Mouse (Mus musculus) embryonic facial prominence, embryonic 11.5 days (tissue): Measurements from ENCODE around the gene Srl. TPM values are rescaled to one million over a fixed set of nuclear protein-coding genes. Genes with fewer than 3 reads are reported as not detected.

Source experiments
- ATAC-seq: fragments of 200-750 bp; cut with Nextera tagmentation; replicated peaks from 2 replicates; pipeline ENCODE4 v1.8.0; 2017; ENCODE audit warnings: low read depth; ENCODE audit not compliant: insufficient number of reproducible peaks, low FRiP score, low TSS enrichment
- DNase-seq: peaks from one replicate; pipeline ENCODE4 v3.0.0-alpha.2; 2015; ENCODE audit warnings: low spot score
- H3K27ac ChIP-seq: fragments of 300-500 bp; sonication (generic); replicated peaks from 2 replicates; pipeline ENCODE4 v1.5.1; 2014; ENCODE audit warnings: mild to moderate bottlenecking, low read depth, low read length, control low read depth
- H3K27me3 ChIP-seq: fragments of 300-500 bp; sonication (generic); 2 replicates; pipeline ENCODE4 v1.6.1; 2014; ENCODE audit warnings: mild to moderate bottlenecking, low read length, moderate library complexity, mixed read lengths; ENCODE audit not compliant: control insufficient read depth, insufficient read depth
- H3K36me3 ChIP-seq: fragments of 300-500 bp; sonication (generic); replicated peaks from 2 replicates; pipeline ENCODE4 v1.6.1; 2014; ENCODE audit warnings: low read depth, mild to moderate bottlenecking, low read length, moderate library complexity, mixed read lengths; ENCODE audit not compliant: control insufficient read depth, insufficient read depth
- H3K4me1 ChIP-seq: fragments of 300-500 bp; sonication (generic); 2 replicates; pipeline ENCODE4 v1.6.1; 2014; ENCODE audit warnings: low read length, mixed read lengths; ENCODE audit not compliant: control insufficient read depth, insufficient read depth
- H3K4me2 ChIP-seq: fragments of 300-500 bp; sonication (generic); 2 replicates; pipeline ENCODE4 v1.6.1; 2014; ENCODE audit warnings: low read depth, mild to moderate bottlenecking, control low read depth, low read length, moderate library complexity
- H3K4me3 ChIP-seq: fragments of 300-500 bp; sonication (generic); 2 replicates; pipeline ENCODE4 v1.5.1; 2014; ENCODE audit warnings: low read depth, low read length, control low read depth
- H3K9ac ChIP-seq: fragments of 300-500 bp; sonication (generic); replicated peaks from 2 replicates; pipeline ENCODE4 v1.6.1; 2014; ENCODE audit warnings: mild to moderate bottlenecking, control low read depth, low read length
- H3K9me3 ChIP-seq: fragments of 300-500 bp; sonication (generic); replicated peaks from 2 replicates; pipeline ENCODE4 v1.6.1; 2016; ENCODE audit warnings: mild to moderate bottlenecking, low read length, inconsistent platforms, mixed read lengths; ENCODE audit not compliant: control insufficient read depth
- WGBS: fragments of 180-500 bp; shearing (Covaris S2); extraction: QIAGEN DNeasy Blood & Tissue Kit; methylation state at CpG from one replicate; pipeline ENCODE4 v1.1.7; 2014; 5-methylcytosine and 5-hydroxymethylcytosine counted together
- polyA plus RNA-seq: library from polyadenylated mRNA; unstranded; fragments of >200 nt; fragmentation: Nextera tagmentation; extraction: Ambion mirVana; gene quantifications from 2 replicates; pipeline ENCODE4 v1.2.1, GENCODE M21; 2014

The Srl gene
- polyA plus RNA-seq, 1 experiment from 2014 or later: 32.7 TPM

DNA sequence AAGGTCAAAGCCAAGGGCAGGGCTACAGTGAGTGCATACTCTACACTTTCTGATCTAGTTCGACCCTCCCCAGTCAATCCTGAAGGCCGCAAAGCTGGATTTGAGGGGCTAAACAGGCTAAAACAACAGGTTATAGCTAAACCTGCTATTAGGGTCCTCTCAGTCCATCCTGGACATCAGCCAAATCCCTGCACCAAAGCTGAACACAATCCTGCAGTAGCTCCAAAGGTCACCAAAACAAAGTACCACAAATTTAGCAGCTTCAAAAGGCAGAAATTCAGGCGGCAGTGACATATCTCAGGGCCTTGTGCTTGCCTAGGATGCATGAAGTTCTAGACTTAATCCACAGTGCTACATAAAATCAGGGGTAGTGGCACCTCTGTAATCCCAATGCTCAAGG, 35.4 kb downstream of the Srl start:
- DNase-seq: no peak

DNA sequence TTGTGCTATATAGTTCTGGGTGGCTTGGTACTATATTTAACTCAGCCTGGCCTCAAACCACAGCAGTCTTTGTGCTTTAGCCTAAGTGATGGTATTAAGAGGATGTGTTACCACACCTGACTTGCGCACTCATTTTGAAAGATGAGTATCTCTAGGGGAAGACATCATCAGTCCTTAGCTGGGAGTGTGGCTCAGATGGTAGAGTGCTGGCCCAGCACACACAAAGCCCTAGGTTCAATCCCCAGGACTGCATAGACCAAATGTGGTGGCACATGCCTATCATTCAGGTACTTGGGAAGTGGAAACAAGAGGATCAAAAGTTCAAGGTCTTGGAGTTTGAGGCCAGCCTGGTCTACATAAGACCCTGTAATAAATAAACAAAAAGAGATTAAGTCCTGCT, 38.1 kb downstream of the Srl start:
- H3K27me3 ChIP-seq: no peaks in the 10 kb centered on the region
- no peak for ATAC-seq
- no peaks in the 10 kb centered on the region for H3K4me1 ChIP-seq
- no peaks in the 10 kb centered on the region for H3K9me3 ChIP-seq
- no peak overlapping the region for H3K4me2 ChIP-seq
- DNase-seq: no peak
- H3K27ac ChIP-seq: no peak overlapping the region
- H3K4me3 ChIP-seq: no peak overlapping the region
- H3K36me3 ChIP-seq: no peaks in the 10 kb centered on the region
- no peak overlapping the region for H3K9ac ChIP-seq
- WGBS: 100% methylated on average over 1 of the region's 1 CpGs

More for the DNA sequence above, 35.4 kb downstream of the Srl start:
- Histone ChIP-seq H3K4me3 (no peak overlapping the region), H3K36me3 (no peaks in the 10 kb centered on the region), H3K27ac (no peak overlapping the region), H3K4me2 (no peak overlapping the region), H3K9ac (no peak overlapping the region), H3K4me1 (no peaks in the 10 kb centered on the region), H3K27me3 (no peaks in the 10 kb centered on the region), H3K9me3 (no peaks in the 10 kb centered on the region)
- WGBS: 82% methylated on average over 3 of the region's 3 CpGs
- ATAC-seq: no peak

DNA sequence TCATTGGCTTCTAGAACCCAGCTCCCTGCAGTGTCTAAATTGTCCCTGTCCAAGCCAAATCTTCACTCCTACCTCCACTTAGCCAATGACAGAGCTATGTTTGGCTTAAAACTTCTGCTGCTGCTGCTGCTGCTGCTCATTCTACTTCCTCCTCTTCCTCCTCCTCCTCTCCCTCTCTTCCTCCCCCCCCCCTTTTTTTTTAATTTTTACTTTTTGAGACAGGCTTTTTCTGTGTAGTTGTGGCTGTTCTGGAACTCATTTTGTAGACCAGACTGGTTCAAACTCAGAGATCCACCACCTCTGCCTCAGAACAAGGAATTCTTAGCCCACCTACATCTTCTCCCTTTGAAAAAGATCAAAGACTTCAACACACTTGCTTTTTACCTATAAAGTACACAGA, 39.0 kb downstream of the Srl start:
- no peak for DNase-seq
- no peaks in the 10 kb centered on the region for H3K36me3 ChIP-seq
- no peaks in the 10 kb centered on the region for H3K4me1 ChIP-seq
- H3K27ac ChIP-seq: no peak overlapping the region
- no peak overlapping the region for H3K4me3 ChIP-seq
- H3K9me3 ChIP-seq: no peaks in the 10 kb centered on the region
- no peak overlapping the region for H3K9ac ChIP-seq
- no peaks in the 10 kb centered on the region for H3K27me3 ChIP-seq
- H3K4me2 ChIP-seq: no peak overlapping the region
- ATAC-seq: no peak

- H3K36me3 ChIP-seq: no peaks in the 10 kb centered on the region
- no peak overlapping the region for H3K9ac ChIP-seq
- H3K4me1 ChIP-seq: no peaks in the 10 kb centered on the region
- no peak for ATAC-seq
- H3K27me3 ChIP-seq: no peaks in the 10 kb centered on the region
- no peak for DNase-seq
- H3K4me2 ChIP-seq: no peak overlapping the region
- WGBS: 91% methylated on average over 3 of the region's 3 CpGs
- H3K9me3 ChIP-seq: no peaks in the 10 kb centered on the region
- no peak overlapping the region for H3K4me3 ChIP-seq
- no peak overlapping the region for H3K27ac ChIP-seq
Observed at GRCm38 (mm10) chr16:4501703-4502102, 39.9 kb downstream of the Srl start.

- H3K4me2 ChIP-seq: no peak overlapping the region
- no peaks in the 10 kb centered on the region for H3K9me3 ChIP-seq
- H3K4me3 ChIP-seq: no peak overlapping the region
- no peaks in the 10 kb centered on the region for H3K36me3 ChIP-seq
- no peak for DNase-seq
- no peaks in the 10 kb centered on the region for H3K27me3 ChIP-seq
- H3K4me1 ChIP-seq: no peaks in the 10 kb centered on the region
- no peak overlapping the region for H3K9ac ChIP-seq
- whole genome bisulfite sequencing: 82% methylated on average over 8 of the region's 8 CpGs
- ATAC-seq: no peak
- no peak overlapping the region for H3K27ac ChIP-seq
Observed at GRCm38 (mm10) chr16:4500598-4501385, 40.8 kb downstream of the Srl start.

GRCm38 (mm10) chr16:4497762-4498607, 43.6 kb downstream of the Srl start:
- Histone ChIP-seq H3K9me3 (no peaks in the 10 kb centered on the region), H3K4me3 (no peak overlapping the region), H3K36me3 (no peaks in the 10 kb centered on the region), H3K27ac (no peak overlapping the region), H3K4me2 (no peak overlapping the region), H3K27me3 (no peaks in the 10 kb centered on the region), H3K4me1 (no peaks in the 10 kb centered on the region), H3K9ac (no peak overlapping the region)
- WGBS: 71% methylated on average over 8 of the region's 8 CpGs
- DNase-seq (no peak), ATAC-seq (no peak)

DNA sequence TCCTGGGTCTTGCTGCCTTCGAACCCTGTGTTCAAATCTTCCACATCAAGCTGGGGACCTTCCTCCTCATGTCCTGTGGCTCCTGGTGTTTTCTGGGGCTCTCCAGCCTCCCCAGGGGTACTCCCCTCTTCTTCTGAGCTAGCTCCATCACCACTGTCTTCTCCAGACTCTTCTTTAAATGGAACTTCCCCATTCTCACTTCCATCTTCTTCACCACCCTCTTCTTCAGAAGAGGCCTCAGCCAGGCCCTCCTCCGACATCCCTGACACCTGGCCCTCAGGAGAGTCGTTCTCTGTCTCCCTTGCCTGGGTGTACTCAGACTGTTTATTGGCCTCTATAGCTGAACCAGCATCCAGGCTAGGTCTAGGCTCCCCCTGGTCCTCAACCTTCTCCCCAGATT, 45.1 kb downstream of the Srl start:
- Histone ChIP-seq H3K9me3 (no peaks in the 10 kb centered on the region), H3K27me3 (no peaks in the 10 kb centered on the region), H3K36me3 (no peaks in the 10 kb centered on the region), H3K4me1 (no peaks in the 10 kb centered on the region), H3K9ac (no peak overlapping the region), H3K27ac (no peak overlapping the region), H3K4me3 (no peak overlapping the region), H3K4me2 (no peak overlapping the region)
- 83% methylated on average over 3 of the region's 3 CpGs for WGBS
- DNase-seq (no peak), ATAC-seq (no peak)

DNA sequence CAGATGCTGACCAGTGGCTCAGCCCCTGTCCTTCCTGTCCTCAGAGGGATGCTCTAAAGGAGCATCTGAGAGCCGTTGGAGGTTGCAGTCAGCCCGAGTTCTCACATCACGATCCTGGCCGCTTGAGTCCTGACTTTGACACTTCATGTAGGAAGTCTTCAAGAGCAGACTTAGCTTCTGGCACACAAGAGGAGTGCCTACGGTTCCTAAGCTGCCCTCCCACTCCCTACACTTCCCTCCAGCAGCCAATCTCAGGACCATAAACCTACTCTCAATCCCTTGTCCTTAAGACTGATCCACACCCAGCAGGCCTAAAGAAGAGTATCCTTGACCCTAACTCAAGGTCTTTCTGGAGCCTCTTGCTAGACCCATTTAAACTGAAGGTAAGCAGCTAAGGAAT, 45.8 kb downstream of the Srl start:
- WGBS: 76% methylated on average over 5 of the region's 5 CpGs

More for the DNA sequence above, 45.8 kb downstream of the Srl start:
- H3K36me3 ChIP-seq: no peaks in the 10 kb centered on the region
- ATAC-seq (no peak), DNase-seq (no peak)
- H3K27ac ChIP-seq: no peak overlapping the region
- H3K4me1 ChIP-seq: no peaks in the 10 kb centered on the region
- no peaks in the 10 kb centered on the region for H3K27me3 ChIP-seq
- H3K4me2 ChIP-seq: no peak overlapping the region
- no peak overlapping the region for H3K9ac ChIP-seq
- H3K9me3 ChIP-seq: no peaks in the 10 kb centered on the region
- no peak overlapping the region for H3K4me3 ChIP-seq
